Mouse (Mus musculus) frontal cortex, postnatal 14 days (tissue): ENCODE measurements around the gene Akap13.
"Not testable (repeated sequence)": the region's sequence is repeated elsewhere in the genome, so short reads cannot be mapped to it uniquely, and the experiment has no call there.

ENCODE experiments used
- DNase-seq, 2 experiments: peaks; one replicate each; pipeline ENCODE4 v3.0.0; 2022; ENCODE audit warnings: low spot score in 2 of 2

Akap13 gene

DNA sequence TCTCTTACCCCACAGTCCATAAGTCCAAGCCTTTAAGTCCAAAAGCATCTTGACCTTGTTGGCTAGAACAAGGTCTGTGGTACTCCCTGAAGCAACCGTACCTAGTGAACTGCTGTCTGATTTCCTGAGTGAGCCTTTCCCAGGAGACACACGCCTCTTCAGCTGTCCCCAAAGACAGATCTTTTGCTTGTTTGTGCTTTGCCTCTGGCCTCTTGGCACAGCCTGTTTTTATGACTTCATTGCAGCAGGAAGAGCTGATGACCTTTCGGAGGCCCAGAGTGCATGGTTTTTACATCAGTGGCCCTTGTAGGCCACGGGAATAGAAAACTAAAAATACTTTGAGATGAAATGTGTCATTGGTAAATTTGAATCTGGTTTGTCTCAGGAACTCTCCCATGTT, 260.6 kb downstream of the Akap13 start:
- no peak for DNase-seq

DNA sequence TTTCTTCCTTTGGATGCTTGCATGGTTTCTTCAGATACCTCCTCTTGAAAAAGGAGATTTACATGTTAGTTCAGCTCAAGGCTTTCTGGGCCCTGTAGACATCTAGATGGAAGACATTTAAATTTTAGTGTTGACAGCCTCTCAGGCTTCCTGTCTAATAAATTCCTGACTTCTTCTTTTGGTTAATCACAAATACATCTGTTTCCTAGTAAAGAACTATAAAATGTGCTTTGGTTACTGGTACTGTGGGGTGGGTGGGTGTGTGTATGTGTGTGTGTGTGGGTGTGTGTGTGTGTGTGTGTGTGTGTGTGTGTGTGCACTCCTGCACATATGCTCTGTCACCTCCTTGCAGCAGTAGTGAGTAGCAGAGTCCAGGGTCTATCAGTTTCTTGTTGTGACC, 262.0 kb downstream of the Akap13 start:
- DNase-seq, result no peak

DNA sequence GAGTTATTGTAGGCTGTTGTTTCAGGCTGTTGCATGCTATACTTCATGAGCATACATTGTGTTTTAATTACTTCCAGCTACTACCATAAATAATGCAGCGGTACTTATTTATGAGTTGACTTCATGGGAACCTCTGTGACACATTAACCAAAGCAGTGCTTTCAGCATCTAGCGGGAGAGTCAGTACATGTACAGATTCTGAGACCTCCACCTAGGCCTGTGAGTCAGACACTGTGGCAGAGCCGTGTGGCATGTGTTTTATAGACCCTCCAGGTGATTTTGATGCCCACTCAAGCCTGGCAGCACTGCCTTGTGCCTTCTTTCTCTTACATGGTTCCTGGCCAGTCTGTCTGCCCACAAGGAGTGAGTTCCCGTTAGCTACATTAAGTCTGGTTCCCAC, 266.0 kb downstream of the Akap13 start:
- no peak for DNase-seq

DNA sequence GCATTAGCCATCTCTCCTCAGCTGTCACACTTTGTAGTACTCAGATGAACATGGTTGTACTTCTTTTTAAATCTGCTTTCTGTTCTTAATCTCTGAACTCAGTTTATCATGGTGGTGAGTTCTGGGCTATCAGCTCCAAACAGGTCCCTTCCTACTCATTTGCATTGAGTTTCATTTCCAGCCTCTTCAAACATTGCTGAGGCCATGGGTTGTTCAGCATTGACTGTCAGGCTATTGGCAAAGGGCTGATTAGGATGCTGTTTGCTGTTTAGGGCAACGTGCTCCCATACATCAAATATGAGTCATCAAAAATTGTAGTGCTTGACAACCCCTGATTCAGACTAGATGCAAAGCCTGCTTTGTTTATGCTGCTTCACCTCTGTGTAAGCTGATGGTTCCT, 268.7 kb downstream of the Akap13 start:
- no peak for DNase-seq

DNA sequence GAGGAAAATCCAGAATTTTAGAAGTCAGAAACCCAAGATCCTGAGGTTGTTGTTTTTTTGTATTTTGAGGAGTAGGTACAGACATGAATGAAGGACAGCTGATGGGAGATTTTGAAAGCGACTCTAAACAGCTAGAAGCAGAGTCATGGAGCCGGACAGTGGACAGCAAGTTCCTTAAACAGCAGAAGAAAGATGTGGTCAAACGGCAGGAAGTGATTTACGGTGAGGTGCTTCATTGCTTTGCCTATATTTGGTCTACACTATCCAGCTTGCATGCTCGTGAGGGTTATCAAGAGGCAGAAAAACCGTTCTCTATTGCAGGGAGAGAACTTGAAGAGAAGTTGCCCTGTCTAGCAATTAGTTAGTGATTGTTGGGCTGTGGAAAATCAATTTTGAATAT, 270.6 kb downstream of the Akap13 start:
- DNase-seq, result no peak

DNA sequence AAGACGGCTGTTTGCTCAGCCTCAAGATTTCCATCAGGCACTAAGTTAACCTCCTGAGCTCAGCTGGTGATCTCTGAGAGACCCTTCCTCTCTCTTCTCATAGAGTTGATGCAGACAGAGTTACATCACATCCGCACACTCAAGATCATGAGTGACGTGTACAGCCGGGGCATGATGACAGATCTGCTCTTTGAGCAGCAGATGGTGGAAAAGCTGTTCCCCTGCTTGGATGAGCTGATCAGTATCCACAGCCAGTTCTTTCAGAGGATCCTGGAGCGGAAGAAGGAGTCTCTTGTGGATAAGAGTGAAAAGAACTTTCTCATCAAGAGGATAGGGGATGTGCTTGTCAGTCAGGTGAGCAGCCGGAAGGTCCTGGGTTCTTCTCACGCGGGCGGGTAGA, 271.5 kb downstream of the Akap13 start:
- DNase-seq, result no peak

DNA sequence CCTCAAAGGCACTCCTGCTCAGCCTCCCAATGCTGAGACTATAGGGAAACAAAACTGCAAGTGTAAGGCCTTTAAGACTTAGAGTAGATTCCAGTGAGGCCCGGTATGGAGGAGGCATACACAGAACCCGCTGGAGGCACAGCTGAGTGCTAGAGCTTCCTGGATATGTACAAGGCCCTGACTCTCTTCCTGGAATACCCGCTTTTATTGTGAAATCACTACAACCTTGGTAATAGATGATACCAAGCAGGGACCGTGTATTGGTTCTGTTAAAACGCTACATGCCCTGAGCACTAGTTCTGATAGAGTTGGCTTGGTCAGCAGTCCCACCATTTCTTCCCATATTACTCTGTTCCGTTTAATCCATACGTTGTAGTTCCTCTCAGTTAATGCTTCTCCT, 274.3 kb downstream of the Akap13 start:
- no peak for DNase-seq

DNA sequence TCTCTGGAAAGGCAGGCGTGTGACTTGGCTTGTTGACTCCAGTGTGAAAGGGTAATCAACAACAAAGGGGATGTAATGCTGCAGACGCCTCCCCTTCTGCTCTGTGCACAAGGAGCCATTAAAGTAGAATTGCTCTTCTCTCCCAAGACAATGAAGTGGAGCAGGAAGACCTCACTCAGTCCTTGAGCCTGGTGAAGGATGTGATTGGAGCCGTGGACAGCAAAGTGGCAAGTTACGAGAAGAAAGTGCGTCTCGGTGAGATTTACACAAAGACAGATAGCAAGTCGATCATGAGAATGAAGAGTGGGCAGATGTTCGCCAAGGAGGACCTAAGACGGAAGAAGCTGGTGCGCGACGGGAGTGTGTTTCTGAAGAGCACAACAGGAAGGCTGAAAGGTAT, 274.9 kb downstream of the Akap13 start:
- no peak for DNase-seq

DNA sequence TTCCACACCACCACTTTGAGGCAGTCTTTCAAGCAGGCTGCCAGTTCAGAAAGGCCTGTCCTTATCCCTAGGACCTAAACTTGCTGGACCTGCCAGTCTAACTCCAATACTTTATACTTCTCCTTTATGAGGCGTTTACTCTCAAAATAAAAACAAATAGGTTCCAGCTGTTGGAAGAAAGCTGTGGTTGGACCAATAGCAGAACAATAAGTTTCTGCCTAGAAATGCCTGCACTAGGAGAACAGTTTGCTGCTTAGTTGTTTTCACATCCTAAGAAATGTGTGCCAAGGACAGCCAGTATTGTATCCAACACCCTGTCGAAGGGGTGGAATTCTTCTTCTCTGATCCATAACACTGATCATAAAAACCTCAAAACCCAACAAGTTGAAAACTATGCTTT, 276.6 kb downstream of the Akap13 start:
- no peak for DNase-seq

DNA sequence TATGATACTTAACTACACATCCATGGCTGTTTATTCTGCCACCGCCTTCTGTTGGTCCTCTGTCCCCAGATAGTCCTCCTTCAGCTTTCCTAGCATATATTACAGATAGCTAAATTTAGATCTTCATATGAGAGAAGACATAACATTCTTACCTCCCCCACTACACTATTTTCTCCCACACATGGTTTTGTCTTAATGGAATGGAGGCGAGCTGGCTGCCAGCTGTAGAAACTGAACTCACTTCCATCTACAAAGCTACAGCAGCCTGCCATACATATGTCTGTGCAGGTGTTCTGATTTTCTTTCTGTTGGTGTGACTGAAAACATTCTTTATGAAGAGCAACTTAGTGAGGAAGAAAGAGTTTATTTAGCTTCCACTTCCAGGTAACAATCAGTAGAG, 277.8 kb downstream of the Akap13 start:
- DNase-seq, result no peak

DNA sequence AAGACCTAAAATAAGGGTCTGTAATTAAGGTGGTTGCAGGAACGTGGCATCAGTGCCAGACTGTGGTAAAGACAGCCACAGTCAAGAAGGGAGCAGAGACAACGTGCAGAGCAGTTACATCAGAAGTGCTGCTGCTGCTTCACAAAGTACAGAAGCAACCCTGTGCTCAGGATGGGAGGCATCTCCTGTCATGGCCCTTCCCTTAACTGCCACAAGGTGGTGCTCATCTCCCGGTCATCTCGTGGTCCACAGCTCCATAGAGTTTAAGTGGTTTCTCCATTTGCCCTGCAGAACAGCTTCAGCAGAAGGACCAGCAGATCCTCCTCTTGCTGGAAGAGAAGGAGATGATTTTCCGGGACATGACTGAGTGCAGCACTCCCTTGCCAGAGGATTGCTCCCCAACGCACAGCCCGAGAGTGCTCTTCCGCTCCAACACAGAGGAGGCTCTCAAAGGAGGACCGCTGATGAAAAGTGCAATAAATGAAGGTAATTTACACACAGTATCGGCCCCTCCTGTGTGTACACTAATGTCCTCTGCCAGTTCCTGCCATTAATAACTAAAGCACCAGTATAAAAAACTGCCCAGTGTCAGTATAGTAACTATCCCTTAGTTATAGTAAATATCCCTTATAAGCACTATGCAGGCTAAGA, 283.9 kb downstream of the Akap13 start:
- DNase-seq, result peak; percentile 41 to 59

DNA sequence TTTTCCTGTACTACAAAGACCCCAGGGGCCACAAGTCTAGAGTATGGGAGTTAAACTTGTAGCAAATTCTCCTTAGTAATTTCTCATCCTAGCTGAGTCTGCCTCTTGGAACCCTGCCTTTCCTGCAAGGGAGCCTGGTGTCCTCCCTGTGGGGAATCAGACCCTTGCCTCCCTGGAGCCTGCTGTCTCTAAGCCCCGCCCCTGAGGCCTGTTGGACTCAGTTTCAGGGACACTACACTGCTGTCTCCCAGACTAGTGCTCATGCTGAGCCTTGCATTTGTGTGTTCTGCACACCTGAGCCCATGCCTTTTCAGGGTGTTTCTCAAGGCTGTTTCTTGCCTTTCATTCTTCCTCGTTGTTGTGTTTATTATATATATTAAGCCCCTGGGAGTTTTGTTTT, 289.2 kb downstream of the Akap13 start:
- no peak for DNase-seq

DNA sequence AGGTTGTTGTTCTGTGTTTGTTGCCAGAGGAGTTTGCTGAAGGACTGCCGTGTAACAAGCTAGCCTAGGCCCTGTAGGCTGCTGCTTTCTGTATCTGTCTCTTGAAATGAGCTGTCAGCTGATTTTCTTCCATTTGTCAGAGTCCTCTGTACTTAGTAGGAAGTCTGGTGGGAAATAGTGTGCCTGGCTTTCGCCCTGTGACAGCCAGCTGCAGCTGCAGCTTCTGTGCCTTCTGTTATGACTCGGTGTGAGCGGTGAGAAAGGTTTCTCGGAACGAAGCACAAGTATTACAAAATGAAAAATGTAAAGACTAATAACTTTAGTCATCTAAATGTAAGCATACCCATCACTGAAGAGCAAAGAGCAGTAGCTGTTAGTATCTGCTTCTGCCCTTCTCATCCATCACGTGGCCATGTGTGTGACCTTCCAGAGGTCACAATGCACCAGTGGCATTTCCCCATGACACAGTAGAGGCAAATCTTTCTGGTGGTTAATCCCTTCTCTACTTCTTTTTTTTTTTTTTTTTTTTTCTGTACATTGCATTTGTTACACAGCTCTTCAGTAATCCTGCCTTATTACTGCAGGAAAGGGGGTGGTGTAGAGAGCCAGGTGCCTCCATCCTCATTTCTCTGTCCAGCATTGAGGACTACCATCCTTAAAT, 289.8 kb downstream of the Akap13 start:
- no peak for DNase-seq

DNA sequence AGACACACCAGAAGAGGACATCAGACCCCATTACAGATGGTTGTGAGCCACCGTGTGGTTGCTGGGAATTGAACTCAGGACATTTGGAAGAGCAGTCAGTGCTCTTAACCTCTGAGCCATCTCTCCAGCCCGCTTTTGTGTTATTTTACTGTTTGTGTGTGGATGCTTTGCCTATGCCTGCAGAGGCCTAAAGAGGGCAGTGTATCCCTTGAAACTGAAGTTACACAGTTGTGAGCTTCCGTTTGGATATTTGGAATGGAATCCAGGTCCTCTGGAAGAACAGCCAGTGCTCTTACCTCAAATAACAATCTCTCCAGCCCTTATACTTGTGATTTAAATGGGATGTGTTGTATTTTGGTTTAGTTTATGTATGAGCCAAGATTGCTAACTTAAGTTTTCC, 290.6 kb downstream of the Akap13 start:
- DNase-seq, result not testable (repeated sequence)

DNA sequence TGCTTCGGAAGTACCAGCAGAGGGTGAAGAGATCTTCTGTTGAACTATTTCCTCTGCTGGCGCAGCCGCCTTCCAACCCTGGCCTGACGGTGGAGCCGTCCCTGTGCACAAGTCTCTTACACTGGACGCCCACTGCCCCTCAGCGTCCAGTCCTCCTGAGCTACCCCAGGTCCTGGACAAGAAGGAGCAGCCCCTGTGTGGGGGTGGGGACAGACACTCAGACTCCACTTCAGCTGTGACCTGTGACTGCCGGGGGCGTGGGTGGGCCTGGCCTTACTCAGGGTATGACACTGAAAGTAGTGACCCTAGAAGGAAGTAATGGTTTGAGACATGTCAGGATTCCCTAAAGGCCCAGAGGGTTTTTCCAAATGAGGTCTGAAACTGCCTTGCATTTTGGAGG, 295.2 kb downstream of the Akap13 start:
- DNase-seq, result no peak

DNA sequence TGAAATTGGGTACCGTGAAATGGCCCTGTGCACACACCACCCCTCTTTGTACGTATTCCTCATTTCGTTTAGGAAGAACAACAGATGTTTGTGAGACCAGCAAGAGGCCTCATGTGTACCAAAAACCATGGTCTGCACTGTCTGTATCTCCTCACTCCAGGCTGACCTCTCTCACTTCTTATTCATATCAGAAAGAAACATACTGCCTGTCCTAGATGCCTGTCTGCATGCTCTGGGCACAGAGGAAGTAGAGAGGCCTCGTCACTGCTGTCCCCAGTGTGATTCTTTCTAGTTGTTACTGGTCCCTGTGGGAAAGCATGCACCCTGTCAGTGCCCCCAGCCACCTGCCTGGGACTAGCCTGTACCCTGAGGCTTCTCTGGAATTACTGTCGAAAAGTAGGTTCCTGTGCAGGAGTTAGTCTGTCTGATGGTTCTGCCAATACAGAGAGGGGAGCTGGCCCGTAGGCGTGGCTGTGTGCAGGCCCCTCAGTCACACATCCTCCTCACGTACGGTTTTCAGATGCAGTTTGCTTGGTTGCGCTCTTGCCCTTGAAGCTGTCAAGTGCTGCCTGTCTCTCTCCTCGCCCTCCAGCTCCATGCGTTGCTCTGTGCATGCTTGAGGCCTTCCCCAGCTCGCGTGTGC, 295.9 kb downstream of the Akap13 start:
- DNase-seq, result no peak

DNA sequence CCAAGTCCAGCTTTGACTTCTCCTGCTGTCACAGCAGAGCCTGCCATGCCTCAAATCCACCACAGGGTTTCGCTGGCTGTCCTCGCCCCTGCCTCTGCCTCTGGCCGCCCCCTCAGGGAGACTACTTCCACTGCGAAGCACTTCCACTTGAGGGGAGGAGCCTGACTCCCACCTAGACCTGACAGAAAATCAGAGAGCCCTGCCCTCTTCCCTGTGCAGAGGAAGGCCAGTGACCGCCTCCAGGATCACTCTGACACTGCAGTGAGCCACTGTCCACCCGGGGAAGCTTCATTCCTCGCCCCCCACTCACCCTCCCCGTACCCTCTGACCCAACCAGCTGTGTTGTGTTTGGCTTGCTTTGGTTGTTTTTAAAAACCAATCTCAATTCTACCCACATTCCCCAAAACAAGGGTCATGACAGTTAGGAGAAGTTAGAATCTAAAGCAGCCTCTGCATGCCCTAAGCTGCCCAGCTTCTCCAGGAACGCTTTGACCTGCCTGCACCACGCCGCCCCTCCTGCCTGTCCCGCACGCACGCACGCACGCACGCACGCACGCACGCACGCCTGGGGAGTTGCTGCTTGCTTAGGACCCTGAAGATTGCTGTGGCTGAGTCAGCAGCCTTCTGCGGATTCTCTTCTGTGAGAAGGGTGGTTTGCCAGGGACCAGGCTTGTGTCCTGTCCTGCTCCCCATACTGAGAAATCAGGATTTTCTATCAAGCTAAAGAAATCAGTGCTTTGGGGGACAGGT, 297.3 kb downstream of the Akap13 start:
- DNase-seq, result no peak

DNA sequence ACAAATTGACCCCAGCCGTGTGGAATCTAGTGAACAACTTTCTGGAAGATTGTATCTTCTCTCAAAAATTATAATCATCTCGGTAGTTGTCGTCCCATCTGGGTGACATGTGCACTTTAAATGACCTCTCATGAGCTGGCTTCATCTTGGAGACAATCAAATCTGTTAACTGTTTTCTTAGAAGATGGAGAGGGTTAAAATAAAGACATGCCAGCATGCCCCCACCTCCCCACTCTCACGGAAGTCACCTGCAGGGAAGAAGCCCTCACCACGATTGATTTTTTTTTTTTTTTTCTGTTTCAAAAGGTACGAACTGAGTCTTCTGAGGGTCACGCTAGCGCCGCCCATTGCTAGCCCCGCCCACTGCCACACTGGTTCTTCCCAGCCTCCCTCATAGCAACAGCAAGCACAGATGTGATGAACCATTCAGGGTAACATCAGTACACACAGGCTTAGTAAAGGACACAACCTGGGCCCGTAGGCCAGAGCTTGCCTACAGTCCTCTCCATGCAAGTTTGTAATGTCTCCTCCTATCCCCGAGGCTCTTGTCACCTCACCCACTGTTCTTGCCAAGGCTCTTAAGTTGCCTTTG, 298.0 kb downstream of the Akap13 start:
- DNase-seq, result no peak

DNA sequence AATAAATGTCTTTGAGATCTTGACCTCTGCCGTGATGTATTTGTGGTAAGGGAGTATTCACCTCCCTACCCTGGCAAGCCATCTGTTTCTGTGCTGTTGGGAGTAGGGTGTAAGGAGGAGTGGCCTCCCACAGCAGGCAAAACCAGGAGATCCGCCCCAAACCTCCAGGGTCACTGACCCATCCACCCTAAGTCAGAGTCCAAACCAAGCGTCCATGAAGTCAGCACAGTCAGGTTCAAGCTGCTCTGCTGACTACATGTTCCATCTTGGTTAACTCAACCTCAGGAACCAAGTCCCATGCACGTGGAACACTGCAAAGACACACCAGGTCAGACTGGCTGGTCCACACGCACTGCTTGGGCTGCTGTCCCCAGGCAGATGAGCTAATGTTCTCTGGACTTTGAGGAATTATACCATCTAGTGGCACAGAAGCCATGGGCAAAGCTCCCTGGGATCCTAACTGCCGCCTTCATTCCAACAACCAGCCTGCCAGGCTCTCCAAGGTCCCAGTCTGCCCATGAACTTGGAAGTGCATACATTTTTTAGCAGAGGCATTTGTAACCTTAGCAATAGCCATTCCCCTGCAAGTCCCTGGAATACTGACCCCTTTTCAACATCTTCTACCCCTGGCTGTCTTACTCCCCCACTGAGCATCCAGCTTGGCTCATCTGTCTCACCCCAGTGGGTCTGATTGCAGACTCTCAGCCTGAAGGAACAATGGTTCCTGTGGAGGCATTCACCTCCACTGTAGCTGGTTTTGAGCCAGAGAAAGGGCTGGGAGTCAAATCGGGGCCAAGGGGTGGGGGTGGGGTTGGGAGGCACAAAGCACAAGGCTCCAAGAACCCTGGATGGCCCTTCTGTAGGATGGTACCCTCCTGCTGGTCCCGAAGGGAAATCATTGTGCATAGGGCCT, 299.5 kb downstream of the Akap13 start:
- no peak for DNase-seq

DNA sequence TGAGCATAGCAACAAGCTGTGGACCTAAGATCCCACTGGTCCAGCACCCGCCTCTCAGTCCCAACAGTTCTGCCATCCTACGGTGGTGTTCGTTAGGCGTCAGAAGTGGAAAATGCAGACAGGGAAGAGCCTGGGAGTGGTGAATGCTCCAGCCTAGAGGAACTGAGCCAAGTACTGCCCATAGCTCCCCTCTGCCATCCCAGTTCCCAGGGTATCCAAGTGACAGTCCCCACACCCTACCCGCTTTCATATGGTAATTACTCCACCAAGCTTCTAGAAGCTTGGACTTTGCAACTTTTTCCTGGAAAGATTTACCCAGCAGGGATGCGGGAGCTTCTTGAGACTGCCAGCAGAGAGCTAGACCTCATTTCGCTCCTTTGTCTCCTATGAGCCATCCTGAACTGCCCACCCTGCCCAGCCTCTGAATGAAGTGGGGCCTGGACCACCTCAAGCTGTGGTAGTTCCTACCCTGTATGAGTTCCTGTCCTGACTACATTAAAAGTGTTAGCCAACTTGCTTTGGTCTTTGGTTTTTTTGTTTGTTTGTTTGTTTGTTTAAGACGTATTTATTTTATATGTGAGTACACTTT, 300.6 kb downstream of the Akap13 start:
- no peak for DNase-seq

DNA sequence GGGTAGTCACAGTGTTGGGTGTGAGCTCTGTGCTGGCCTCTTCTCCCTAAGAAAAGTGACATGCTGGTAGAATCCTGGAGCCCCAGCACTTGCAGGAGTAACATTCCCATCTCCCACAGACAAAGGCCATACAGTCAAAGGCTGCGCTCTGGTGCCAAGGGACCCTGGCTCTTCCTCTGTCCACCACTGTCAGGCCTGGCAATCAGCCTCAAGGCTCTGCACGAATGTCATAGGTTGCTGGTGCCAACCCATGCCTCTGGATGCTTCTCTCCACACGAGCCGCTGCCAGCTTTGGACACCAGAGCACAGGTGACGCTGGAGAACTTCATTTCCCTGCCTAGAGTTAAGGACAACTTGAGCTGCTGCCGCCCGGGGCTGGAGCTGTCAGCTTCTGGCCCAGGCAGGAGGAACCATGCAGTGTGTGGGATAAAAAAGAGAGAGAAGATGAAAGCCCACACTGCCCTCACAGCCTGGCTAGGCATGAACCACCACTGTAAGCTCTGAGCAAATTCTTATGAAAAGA, 304.7 kb downstream of the Akap13 start:
- DNase-seq, result no peak
